Mouse (Mus musculus): ENCODE data around the gene Hnf1b.

DNA sequence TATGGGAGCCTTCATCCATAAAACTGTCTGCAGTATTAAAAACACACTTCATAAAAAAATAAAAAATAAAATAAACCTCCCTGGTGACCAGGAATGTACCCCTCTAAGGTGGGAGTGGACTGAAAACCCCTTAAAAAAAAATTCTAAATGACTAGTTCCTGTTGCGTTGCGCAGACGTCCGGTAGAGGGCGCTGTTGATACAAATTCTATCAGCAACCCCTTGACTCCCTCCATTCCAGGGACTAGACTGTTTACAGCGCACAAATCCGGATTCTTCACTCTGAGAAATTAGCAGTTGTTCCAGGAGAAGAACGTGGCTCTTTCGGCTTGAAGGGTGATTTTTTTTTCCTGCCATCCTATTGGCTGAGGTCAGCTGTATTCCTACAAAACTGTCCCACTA lies 34.2 kb upstream of the Hnf1b start:
- TF ChIP-seq CTCF (conservative IDR thresholded peaks at IDR 0.05; ENCODE audit: low read length) = peak; percentile 88
- TF ChIP-seq NANOG (IDR thresholded peaks at IDR 0.05; ENCODE audit: borderline replicate concordance, low read length) = no peak

Data from E14TG2a.4 (cell line).